Mouse (Mus musculus) brain, embryonic 14.5 days (tissue): ENCODE data around the gene Psme2b.
"Not testable (repeated sequence)": the region's sequence is repeated elsewhere in the genome, so short reads cannot be mapped to it uniquely, and the experiment has no call there.

Source experiments
- CTCF ChIP-seq: fragments of 200-500 bp; IDR thresholded peaks from 2 replicates; pipeline ENCODE4 v1.5.1; 2012; ENCODE audit warnings: inconsistent platforms, mild to moderate bottlenecking, moderate library complexity, borderline replicate concordance; ENCODE audit not compliant: insufficient read depth, insufficient read length; ENCODE audit errors: extremely low read depth
- POLR2A ChIP-seq: fragments of 200-500 bp; IDR thresholded peaks from 2 replicates; pipeline ENCODE4 v1.6.1; 2012; ENCODE audit warnings: mild to moderate bottlenecking, inconsistent platforms, borderline replicate concordance; ENCODE audit not compliant: poor library complexity, insufficient read depth, insufficient read length, severe bottlenecking; ENCODE audit errors: extremely low read depth

- not testable (repeated sequence) for TF ChIP-seq CTCF, POLR2A
Observed at GRCm38 (mm10) chr11:48946090-48946489, at the start of gene Psme2b.
